In the genomic region with DNA sequence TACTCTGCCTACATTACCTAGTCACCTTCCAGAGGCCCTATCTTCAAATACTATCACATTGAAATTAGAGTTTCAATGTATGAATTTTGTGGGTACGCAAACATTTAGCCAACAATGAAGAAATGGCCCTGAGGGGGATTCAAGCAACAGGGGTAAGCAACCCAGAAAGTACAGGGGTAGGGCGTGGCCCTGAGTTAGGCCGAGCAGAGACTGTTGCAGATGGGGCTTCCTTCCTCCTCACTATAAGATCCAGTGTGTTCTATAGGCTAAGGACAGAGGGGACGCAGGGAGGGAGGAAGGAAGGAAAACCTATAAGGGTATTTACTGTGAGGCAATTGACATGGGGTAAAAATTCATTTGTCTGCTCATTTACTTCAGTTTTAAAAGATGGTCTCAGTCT, we compare ENCODE assay signal across 22 mouse cellular contexts. TPM values are rescaled to one million over a fixed set of nuclear protein-coding genes. Genes with fewer than 3 reads are reported as not detected.
"Had no signal": no experiment of that assay in that cellular context is flagged by ENCODE, and none has a peak within 500 bp of the region (broad histone marks: within the 10 kb centered on the region; RNA-seq: fewer than 3 reads in every experiment).

No protein-coding gene starts in this region.

- H3K9me3 ChIP-seq: midbrain, embryonic 10.5 days; midbrain, embryonic 12.5 days; neural tube, embryonic 13.5 days; neural tube, embryonic 15.5 days had no signal

- ATAC-seq: midbrain, embryonic 16.5 days had no signal

- H3K9ac ChIP-seq: lung, embryonic 14.5 days; midbrain, embryonic 12.5 days; neural tube, embryonic 13.5 days; neural tube, embryonic 15.5 days had no signal

- H3K4me3 ChIP-seq: midbrain, embryonic 10.5 days; midbrain, embryonic 12.5 days; myocyte; neural tube, embryonic 13.5 days; neural tube, embryonic 15.5 days had no signal

- H3K27me3 ChIP-seq: midbrain, embryonic 12.5 days; neural tube, embryonic 13.5 days; neural tube, embryonic 15.5 days had no signal

- H3K36me3 ChIP-seq: midbrain, embryonic 12.5 days; neural tube, embryonic 13.5 days; neural tube, embryonic 15.5 days had no signal

- H3K4me2 ChIP-seq: lung, embryonic 14.5 days; midbrain, embryonic 12.5 days; neural tube, embryonic 13.5 days; neural tube, embryonic 15.5 days had no signal

- DNase-seq: lung, embryonic 14.5 days; lung, postnatal 10 days; lung, postnatal 4 days; midbrain, embryonic 14.5 days; retina, postnatal 1 day; right cerebral cortex, adult 18-20 months; right cerebral cortex, postnatal 25 days; right cerebral cortex, postnatal 4 days; spleen, adult 18-20 months; thymus, adult 18-20 months; thymus, postnatal 14 days; thymus, postnatal 36 days had no signal

- H3K27ac ChIP-seq: midbrain, embryonic 10.5 days; midbrain, embryonic 12.5 days; neural tube, embryonic 13.5 days; neural tube, embryonic 15.5 days had no signal

RNA-seq across cellular contexts. Expression of gene Ston1, which starts 26.9 kb away (rescaled TPM):
- total RNA-seq: megakaryocyte, adult 5-6 weeks had no signal

RNA-seq across cellular contexts. Expression of gene Gtf2a1l, which starts 44.1 kb away (rescaled TPM):
- total RNA-seq: megakaryocyte, adult 5-6 weeks; megakaryocyte-erythroid progenitor cell, adult 5-6 weeks had no signal
- polyA plus RNA-seq: lung, embryonic 14.5 days; midbrain, embryonic 14.5 days; myocyte; neural tube, embryonic 13.5 days; small intestine, adult 2 months; thymus, postnatal 0 days had no signal
